Mouse (Mus musculus): ENCODE data around the gene Tppp2.
A peak's percentile ranks its signal among the peaks of the same experiment; 100 is the strongest.

DNA sequence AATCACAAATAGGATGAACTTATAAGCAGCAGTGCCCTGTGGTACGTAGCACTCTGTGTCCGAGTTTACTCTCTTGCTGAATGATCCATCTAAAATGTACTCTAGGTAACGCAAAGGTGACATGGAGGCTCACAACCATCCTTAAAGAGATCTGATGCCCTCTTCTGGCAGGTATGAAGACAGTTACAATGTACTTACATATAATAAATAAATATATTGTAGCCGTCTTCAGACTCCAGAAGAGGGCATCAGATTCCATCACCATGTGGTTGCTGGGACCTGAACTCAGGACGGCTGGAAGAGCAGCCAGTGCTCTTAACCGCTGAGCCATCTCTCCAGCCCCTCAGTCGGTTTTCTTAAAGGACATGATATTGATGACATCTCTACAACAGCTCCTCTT, 13.5 kb upstream of the Tppp2 start:
- peak in 1 of 2 experiments; percentile 67; a peak in 2 of 4 replicates for TF ChIP-seq CTCF (conservative IDR thresholded peaks at IDR 0.05 in 1 of 2, IDR thresholded peaks at IDR 0.05 in 1 of 2; ENCODE audit: low read depth in 2 of 2, low read length in 2 of 2)
- TF ChIP-seq SIN3A (IDR thresholded peaks at IDR 0.05; ENCODE audit: low read length) = no peak
- no peak for TF ChIP-seq PAX5 (IDR thresholded peaks at IDR 0.05; ENCODE audit: low read length)
- no peak for TF ChIP-seq POLR2A (IDR thresholded peaks at IDR 0.05; ENCODE audit: low read depth, low read length)
- TF ChIP-seq ETS1 (conservative IDR thresholded peaks at IDR 0.05; ENCODE audit: low read depth, low read length) = no peak
- TF ChIP-seq ZMIZ1 (IDR thresholded peaks at IDR 0.05; ENCODE audit: low read depth, low read length) = no peak
- TF ChIP-seq EP300 (IDR thresholded peaks at IDR 0.05; ENCODE audit: low read length) = no peak
- TF ChIP-seq ZNF384 (IDR thresholded peaks at IDR 0.05; ENCODE audit: low read depth, low read length) = no peak
- TF ChIP-seq MAFK (IDR thresholded peaks at IDR 0.05; ENCODE audit: insufficient replicate concordance, low read length) = no peak
